Mouse (Mus musculus) lung, adult 2 months (tissue): Measurements from ENCODE around the gene Cpe. TPM values are rescaled to one million over a fixed set of nuclear protein-coding genes. Genes with fewer than 3 reads are reported as not detected.

Experiments used
- DNase-seq: peaks from one replicate; pipeline ENCODE4 v3.0.0; 2022
- H3K4me1 ChIP-seq: fragments of 200-500 bp; 2 replicates; pipeline ENCODE4 v1.6.1; 2011; ENCODE audit warnings: low read length; ENCODE audit not compliant: control insufficient read depth, insufficient read depth
- H3K4me3 ChIP-seq: fragments of 200-500 bp; replicated peaks from 2 replicates; pipeline ENCODE3; 2011; ENCODE audit warnings: low read depth, mild to moderate bottlenecking, control low read depth, low read length; ENCODE audit errors: extremely low read depth
- CTCF ChIP-seq: fragments of 200-500 bp; IDR thresholded peaks from 2 replicates; pipeline ENCODE4 v1.5.1; 2011; ENCODE audit warnings: mild to moderate bottlenecking, low read length, control low read depth; ENCODE audit not compliant: insufficient read depth
- POLR2A ChIP-seq: fragments of 200-500 bp; IDR thresholded peaks from 2 replicates; pipeline ENCODE4 v1.6.1; 2011; ENCODE audit warnings: low read depth, mild to moderate bottlenecking, control low read depth, low read length, borderline replicate concordance; ENCODE audit errors: extremely low read depth
- WGBS: fragments of 180-500 bp; shearing (Covaris S2); methylation state at CpG from one replicate; pipeline ENCODE4 v1.1.7; 2018; 5-methylcytosine and 5-hydroxymethylcytosine counted together
- polyA plus RNA-seq: library from polyadenylated mRNA; depleted of rRNA; stranded (reverse); fragments of >200 nt; gene quantifications from 2 replicates; pipeline ENCODE4 v1.2.3, GENCODE M21; 2012; rRNA removed

Gene Cpe
- polyA plus RNA-seq, 1 experiment, result 29.7 TPM

DNA sequence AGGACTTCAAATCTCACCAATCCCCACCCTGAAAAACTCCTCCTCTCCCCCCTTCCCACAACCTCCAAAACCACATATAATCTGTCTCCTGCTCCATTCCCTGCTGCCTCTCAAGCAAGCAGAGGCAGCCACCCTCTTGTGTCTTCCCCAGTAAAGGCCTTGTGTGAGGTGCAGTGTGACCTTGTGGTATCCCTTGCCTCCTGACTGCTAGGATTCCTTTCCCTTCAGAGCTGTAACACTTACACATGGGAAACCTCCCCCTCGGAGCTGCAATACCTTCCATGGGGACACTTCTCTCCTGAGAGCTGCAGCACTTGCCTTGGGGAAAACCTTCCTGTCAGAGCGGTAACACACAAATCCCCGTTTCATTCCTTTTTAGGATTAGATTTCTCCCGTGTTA is 96.5 kb downstream of the Cpe start:
- no peak overlapping the region for H3K4me3 ChIP-seq
- no peak for DNase-seq
- 71% methylated on average over 4 of the region's 4 CpGs for WGBS
- TF ChIP-seq POLR2A (no peak), CTCF (no peak)
- H3K4me1 ChIP-seq, result no peaks in the 10 kb centered on the region

DNA sequence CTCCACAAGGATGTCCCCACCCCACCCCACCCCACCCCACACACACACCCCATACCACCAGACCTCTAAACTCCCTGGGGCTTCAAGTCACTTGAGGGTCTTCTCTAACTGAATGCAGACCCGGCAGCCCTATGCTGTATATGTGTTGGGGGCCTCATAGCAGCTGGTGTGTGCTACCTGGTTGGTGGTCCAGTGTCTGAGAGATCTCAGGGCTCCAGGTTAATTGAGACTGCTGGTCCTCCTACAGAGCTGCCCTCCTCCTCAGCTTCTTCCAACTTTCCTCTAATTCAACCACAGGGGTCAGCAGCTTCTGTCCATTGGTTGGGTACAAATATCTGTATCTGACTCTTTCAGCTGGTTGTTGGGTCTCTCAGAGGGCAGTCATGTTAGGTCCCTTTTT is 102.4 kb downstream of the Cpe start:
- 95% methylated on average over 1 of the region's 1 CpGs for WGBS
- no peak for DNase-seq
- TF ChIP-seq POLR2A (no peak), CTCF (no peak)
- no peaks in the 10 kb centered on the region for H3K4me1 ChIP-seq
- H3K4me3 ChIP-seq, result no peak overlapping the region

DNA sequence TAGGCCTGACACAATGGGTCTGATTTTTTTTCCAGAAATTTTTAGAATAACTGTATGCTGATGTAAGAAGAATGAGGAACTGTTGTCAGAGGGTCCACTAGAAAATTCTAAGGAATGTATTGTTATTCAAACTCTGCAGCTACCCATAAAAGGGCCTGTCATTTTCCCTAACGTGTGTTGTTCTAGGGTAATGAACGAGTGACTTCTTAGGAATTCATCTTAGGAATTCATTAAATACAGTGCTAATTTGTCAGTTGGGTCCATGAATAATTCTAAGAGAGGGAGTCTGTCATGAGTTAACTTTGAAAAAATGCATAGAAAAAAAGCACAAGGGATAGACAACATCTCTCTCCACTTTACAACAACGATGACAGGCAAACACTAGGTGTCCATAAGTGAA is 110.0 kb downstream of the Cpe start:
- Histone ChIP-seq H3K4me3 (no peak overlapping the region), H3K4me1 (no peaks in the 10 kb centered on the region)
- TF ChIP-seq CTCF, result no peak
- no peak for TF ChIP-seq POLR2A
- DNase-seq, result no peak
- WGBS, result 40% methylated on average over 3 of the region's 3 CpGs

DNA sequence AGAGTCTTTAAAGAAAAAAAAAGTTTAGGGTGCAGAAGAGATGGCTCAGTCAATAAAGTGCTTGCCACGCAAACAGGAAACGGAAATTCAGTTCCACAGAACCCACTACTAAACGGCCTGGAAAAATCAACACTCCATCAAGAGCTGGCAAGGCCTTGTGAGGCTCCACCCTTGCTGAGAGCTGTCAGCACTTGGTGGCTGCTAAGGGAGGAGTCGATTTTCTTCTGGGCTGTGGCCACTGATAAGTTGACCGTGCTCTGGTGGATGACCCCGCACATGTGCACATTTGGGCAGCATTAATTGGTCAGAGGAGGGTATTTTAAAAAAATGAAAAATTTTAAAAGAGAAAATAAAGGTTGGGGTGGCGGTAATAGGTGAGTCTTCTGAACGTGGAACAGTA is 114.6 kb downstream of the Cpe start:
- Histone ChIP-seq H3K4me3 (no peak overlapping the region), H3K4me1 (no peaks in the 10 kb centered on the region)
- TF ChIP-seq CTCF (no peak), POLR2A (no peak)
- WGBS, result 48% methylated on average over 8 of the region's 8 CpGs
- no peak for DNase-seq

DNA sequence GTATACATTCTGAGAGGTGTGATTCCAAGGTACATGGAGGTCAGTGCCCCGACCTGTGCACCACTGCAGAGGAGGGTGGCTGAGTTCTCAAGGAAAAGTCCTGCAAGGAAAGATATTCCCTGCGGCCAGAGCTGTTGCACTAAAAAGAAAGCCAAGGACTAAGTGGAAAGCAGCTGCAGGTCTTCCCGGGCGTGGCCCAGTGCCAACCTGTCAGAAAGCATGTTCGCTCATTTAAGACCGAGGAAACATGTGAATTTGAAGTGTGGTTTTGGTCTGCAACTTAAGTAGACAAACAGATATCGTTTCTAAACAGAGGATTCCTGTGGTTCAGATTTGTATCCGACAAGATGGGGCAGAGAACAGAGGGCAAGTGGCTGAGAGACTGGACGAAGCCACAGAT is 117.9 kb downstream of the Cpe start:
- Histone ChIP-seq H3K4me3 (no peak overlapping the region), H3K4me1 (no peaks in the 10 kb centered on the region)
- no peak for TF ChIP-seq CTCF
- TF ChIP-seq POLR2A, result no peak
- WGBS, result 77% methylated on average over 9 of the region's 9 CpGs
- no peak for DNase-seq

DNA sequence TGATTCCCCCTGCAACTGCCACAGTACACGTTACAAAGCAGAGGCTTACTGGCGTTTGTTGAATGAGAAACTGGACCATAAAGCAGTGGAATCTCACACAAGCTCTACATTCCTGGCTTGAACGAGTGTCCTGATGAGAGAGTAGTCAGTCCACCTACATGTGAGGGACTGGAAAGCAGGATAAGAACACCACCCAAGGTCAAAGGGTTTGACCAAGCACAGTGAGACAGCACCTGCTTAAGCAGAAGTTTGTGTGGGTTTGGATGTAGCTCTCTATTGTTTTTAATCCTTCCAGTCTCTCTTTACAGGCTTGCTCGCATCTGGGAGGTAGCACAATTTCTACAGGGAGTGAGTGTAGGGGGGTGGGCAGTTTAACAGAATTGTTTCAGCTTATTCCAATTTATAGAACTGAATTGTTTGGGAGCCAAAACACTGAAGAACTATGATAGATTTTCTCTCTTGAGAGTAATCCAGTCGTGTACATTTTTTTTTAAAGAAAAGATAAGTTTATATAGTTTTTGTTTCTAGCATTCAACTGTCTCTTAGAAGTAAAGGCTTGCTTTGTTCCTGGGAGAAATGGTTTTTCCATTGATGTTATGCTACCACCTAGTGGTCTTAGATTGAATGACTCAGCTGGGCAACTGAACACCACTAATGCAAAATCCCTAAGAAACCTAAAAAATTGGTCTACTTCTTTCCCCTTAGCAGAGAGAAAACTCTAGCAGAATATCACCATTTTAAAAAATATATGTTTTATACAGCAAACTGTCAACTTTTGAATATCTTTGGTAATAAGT is 144.6 kb downstream of the Cpe start:
- Histone ChIP-seq H3K4me3 (no peak overlapping the region), H3K4me1 (no peaks in the 10 kb centered on the region)
- 38% methylated on average over 5 of the region's 5 CpGs for WGBS
- no peak for DNase-seq
- no peak for TF ChIP-seq POLR2A
- TF ChIP-seq CTCF, result peak; percentile 22; the same call in 1 of the 2 replicates

DNA sequence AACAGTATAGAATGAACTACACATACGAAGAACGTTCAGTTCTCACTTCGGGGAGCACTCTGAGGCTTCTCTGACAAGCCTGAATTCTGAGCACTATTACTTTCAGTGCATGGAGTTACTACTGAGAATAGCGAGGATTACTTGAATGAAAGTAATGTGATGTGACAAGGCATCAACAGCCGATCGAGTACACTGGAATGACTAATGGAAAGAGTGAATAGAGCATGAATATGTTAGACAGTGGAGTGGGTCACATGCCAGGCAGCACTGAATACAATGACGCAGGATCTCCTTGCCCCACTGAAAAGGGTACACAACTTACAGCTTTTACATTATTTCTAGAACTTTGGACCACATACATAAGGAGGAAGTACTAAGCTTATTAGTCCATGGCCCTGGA is 149.4 kb downstream of the Cpe start:
- WGBS, result 94% methylated on average over 7 of the region's 7 CpGs

More for the DNA sequence above, 149.4 kb downstream of the Cpe start:
- Histone ChIP-seq H3K4me1 (no peaks in the 10 kb centered on the region), H3K4me3 (no peak overlapping the region)
- DNase-seq, result no peak
- TF ChIP-seq POLR2A (no peak), CTCF (no peak)

Other genes starting within 250 kb of the Cpe start
- 16.2 and 32.2 TPM in 2 replicates for gene Msmo1, start 40.7 kb upstream of the Cpe start, polyA plus RNA-seq
- gene Klhl2, start 157.0 kb upstream of the Cpe start, polyA plus RNA-seq, result 11.7 and 13.7 TPM in 2 replicates